Mouse (Mus musculus): ENCODE data around the gene 1700008O03Rik. TPM values are rescaled to one million over a fixed set of nuclear protein-coding genes. Genes with fewer than 3 reads are reported as not detected.

1700008O03Rik gene
- total RNA-seq, 2 experiments from 2014 or later, result 0.28 to 0.62 TPM

GRCm38 (mm10) chr7:44311713-44312304, 73.8 kb downstream of the 1700008O03Rik start:
- DNase-seq (ENCODE audit: low spot score), result no peak
- intact Hi-C loops (cut with DNase I), result no loop called here

- intact Hi-C loops (cut with DNase I), result no loop called here
- DNase-seq (ENCODE audit: low spot score), result no peak
Measured at GRCm38 (mm10) chr7:44310878-44311712, 74.5 kb downstream of the 1700008O03Rik start.

- no peak for DNase-seq (ENCODE audit: low spot score)
- intact Hi-C loops (cut with DNase I), result no loop called here
Measured at GRCm38 (mm10) chr7:44310285-44310877, 75.2 kb downstream of the 1700008O03Rik start.

Other genes with a start within 250 kb of the 1700008O03Rik start
- gene Klk1b16, start 249.1 kb downstream of the 1700008O03Rik start, total RNA-seq (2021), result not detected
- gene Klk1b24, start 197.6 kb downstream of the 1700008O03Rik start, total RNA-seq (2021), result not detected
- not detected for gene Klk1b3, start 187.6 kb downstream of the 1700008O03Rik start, total RNA-seq (2021)
- gene Klk1b4, start 178.4 kb downstream of the 1700008O03Rik start, total RNA-seq (2021), result not detected
- not detected for gene Klk1b5, start 169.9 kb downstream of the 1700008O03Rik start, total RNA-seq (2021)
- not detected for gene Klk1, start 160.5 kb downstream of the 1700008O03Rik start, total RNA-seq (2021)
- gene Gm36864, start 149.6 kb downstream of the 1700008O03Rik start, total RNA-seq (2021), result not detected
- gene 1700028J19Rik, start 139.1 kb downstream of the 1700008O03Rik start, total RNA-seq (2021), result under 1 TPM; 0.31 to 0.56 TPM
- gene 2410002F23Rik, start 139.1 kb downstream of the 1700008O03Rik start, total RNA-seq (2021), result 10 to 100 TPM; 14.1 to 14.5 TPM
- gene Acp4, start 128.4 kb downstream of the 1700008O03Rik start, total RNA-seq (2021), result not detected
- not detected for gene Gm15517, start 124.4 kb downstream of the 1700008O03Rik start, total RNA-seq (2021)
- 1 to 10 TPM in 1 of 2 experiments, under 1 TPM in 1; 0.87 to 1.0 TPM for gene Clec11a, start 78.9 kb downstream of the 1700008O03Rik start, total RNA-seq (2021)
- 1 to 10 TPM; 1.6 to 2.0 TPM for gene Shank1, start 75.6 kb downstream of the 1700008O03Rik start, total RNA-seq (2021)
- 1 to 10 TPM; 1.3 to 2.2 TPM for gene Syt3, start 1.7 kb downstream of the 1700008O03Rik start, total RNA-seq (2021)
- gene Lrrc4b, start 43.2 kb upstream of the 1700008O03Rik start, total RNA-seq (2021), result 10 to 100 TPM; 27.9 to 32.7 TPM
- gene Aspdh, start 79.6 kb upstream of the 1700008O03Rik start, total RNA-seq (2021), result 1 to 10 TPM in 1 of 2 experiments, under 1 TPM in 1; 0.70 to 1.3 TPM
- gene Josd2, start 82.2 kb upstream of the 1700008O03Rik start, total RNA-seq (2021), result 100 to 1,000 TPM; 158 to 161 TPM
- 10 to 100 TPM; 96.9 to 99.6 TPM for gene Emc10, start 110.7 kb upstream of the 1700008O03Rik start, total RNA-seq (2021)
- gene Fam71e1, start 110.8 kb upstream of the 1700008O03Rik start, total RNA-seq (2021), result 1 to 10 TPM; 3.7 to 4.0 TPM
- 10 to 100 TPM; 16.0 to 22.8 TPM for gene Mybpc2, start 138.8 kb upstream of the 1700008O03Rik start, total RNA-seq (2021)
- gene Spib, start 146.3 kb upstream of the 1700008O03Rik start, total RNA-seq (2021), result under 1 TPM; 0.18 to 0.53 TPM
- 10 to 100 TPM; 12.5 to 12.8 TPM for gene Pold1, start 163.0 kb upstream of the 1700008O03Rik start, total RNA-seq (2021)
- 10 to 100 TPM; 40.7 to 48.4 TPM for gene Nr1h2, start 168.1 kb upstream of the 1700008O03Rik start, total RNA-seq (2021)
- gene Napsa, start 186.6 kb upstream of the 1700008O03Rik start, total RNA-seq (2021), result under 1 TPM; 0.31 to 0.64 TPM
- gene Kcnc3, start 204.8 kb upstream of the 1700008O03Rik start, total RNA-seq (2021), result 1 to 10 TPM; 1.9 to 2.3 TPM